Mouse (Mus musculus) CD4-positive, CD25-positive, alpha-beta regulatory T cell, adult 4 months (primary cell): ENCODE results near the gene Trio. TPM values are rescaled to one million over a fixed set of nuclear protein-coding genes. Genes with fewer than 3 reads are reported as not detected.

Experiments
- ATAC-seq: one replicate; pipeline ENCODE4 v1.8.0; 2017
- polyA plus RNA-seq, 2 experiments: library from polyadenylated mRNA; unstranded; fragments of 100-300 nt; shearing (Covaris generic); gene quantifications; one replicate each; pipeline ENCODE4 v1.2.1; 2017

Trio gene
- polyA plus RNA-seq, 2 experiments from 2014 or later, result 9.1 to 11.7 TPM

DNA sequence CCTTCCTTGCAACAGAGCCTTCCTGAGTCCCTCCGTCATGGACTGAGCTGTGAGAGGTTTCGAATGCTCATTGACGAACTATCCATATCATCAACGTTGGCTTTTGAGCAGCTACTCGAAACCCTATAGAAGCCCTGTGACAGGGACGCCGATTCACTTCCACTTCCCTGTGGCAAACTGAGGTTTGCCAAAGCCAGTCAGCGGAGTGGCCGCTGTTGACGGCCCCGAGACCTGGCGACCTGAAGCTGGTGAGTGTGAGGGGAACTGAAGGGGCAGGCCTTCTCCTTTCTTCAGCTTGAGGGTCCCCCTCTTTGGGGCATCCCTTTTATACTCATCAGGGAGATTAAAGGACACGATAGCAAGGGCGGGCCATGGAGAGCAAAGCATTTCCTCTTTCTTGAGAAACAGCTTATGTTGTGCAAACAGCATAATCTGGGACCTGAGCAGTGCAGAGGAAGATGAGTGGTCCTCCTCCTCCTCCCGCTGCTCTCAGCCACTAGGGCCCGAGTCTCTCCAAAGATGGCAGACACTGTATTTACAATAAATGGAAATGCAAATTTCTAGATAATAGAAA is 151.8 kb downstream of the Trio start:
- no peak for ATAC-seq

DNA sequence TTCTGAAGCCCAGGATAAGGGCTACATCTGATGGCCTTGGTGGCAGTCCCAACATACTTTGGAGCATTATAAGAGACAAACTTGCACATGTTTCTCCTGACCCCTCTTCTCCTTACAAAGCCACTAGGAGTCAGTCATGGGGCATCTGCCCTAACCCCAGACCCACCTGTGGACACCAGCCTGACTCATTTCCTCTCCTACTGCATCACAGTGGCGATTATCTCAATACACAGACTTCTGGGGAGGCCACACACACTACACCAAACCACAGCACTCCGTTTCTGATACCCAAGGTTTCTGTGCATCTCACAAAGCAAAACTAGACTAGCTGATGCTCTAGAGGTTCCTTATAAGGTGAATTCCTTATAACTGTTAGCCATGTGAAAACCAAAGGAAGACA is 153.4 kb downstream of the Trio start:
- no peak for ATAC-seq

DNA sequence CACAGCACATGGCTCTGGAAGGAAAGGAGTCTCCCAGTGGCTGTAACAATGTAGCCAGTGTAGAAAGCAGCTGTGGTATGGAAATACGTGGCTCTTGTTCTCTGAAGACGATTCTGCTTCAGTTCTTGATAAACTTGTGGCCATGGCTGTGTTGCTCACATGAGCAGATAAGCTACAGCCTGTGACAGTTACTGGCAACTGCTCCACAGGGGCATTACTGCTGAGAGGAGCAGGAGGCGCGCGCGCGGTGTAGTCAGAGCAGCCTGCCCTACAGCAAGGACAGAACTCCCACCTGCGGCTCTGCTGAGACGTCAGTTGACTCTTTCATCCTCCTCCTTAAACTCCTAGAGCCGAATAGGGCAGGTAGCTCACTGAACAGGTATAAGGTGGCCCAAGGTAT is 153.9 kb downstream of the Trio start:
- no peak for ATAC-seq

DNA sequence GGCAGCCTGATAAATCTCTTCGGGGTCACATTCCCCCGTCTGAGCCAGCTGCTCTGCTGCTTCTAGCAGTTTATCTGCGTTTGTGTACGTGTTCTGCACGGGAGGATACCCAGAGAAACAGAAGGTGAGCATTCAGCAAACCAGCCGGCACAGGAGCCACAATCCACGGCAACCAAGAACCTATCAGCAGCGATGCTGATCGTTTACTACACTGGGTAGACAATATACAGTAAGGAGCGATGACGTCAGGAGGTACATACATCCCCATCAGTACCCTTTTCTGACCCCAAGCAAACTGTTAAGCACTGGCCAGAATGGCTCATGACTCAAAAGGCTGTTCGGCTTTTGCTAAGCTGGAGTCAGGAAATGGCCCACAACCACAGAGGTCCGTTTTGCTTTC is 154.4 kb downstream of the Trio start:
- no peak for ATAC-seq

DNA sequence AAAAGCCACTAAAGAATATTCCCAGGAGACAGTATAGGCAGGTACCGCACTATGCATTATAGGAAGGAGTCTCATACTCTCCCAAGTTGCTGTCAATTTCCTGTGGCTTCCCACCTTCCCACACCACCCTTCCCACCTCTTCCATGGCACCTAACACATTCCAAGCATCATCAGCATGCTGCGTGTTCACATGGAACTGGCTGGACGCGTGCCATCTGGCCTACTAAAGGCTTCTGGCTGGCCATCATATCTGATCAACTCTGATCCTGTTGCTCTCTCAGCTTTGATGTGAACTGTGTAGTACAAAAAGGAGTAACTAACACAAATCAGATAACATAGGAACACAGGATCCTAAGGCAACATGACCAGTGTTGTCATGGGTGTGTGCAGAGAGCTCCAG is 156.6 kb downstream of the Trio start:
- no peak for ATAC-seq

DNA sequence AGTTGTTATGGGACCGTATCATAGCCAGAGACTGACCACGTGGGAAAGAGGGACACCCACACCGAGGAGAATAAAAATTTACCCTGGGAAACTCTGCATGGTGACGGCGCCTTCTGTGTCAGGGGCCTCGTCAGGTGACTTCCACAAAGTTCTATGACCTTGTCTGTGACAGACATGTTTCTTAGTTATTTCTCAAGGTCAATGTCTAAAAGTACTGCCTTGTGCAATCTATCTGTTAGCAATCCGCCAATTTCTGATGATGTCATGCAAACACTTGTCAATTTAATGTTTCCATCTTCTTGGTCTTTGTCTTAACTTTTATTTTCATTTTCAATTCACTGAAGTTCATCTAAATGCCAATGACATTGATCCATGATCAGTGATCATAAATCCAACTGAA is 157.8 kb downstream of the Trio start:
- ATAC-seq, result no peak

DNA sequence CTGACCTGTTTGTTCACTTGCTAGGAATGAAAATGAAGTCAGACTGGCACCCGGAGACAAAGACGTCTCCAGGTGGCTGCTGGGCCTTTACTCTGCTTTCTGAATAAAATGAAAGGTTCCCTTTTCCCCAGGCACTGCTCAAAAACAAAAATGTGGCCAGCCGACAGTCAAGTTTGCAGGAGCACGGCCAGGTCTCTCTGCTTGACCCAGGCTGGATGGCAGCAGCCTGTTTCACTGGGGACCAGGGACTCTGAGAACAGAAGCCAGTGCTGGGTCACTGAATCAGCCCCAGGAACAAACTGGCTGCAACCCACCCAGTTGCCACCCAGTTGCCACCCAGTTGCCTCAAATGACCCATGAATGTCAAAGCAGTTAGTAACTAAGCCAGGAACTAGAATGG is 159.2 kb downstream of the Trio start:
- ATAC-seq, result no peak

DNA sequence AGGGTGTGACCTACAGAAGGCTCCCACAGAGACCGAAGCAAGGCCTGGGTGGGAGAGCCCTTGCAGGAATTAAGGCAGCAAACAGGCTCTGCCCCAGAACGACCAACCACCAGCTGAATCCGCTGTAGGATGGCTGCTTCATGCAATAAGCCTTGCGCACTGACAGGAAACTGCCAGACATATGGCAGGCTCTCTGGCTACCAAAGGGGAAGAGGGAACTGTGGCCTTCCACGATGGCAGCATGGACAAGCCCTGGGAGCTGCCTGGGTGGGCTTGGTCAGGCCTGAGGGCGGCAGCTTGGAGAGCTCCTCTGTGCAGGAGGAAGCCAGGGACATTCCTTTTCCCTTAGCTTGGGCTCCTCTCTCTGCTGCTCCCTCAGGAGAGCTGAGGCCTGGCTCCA is 159.6 kb downstream of the Trio start:
- ATAC-seq, result no peak

DNA sequence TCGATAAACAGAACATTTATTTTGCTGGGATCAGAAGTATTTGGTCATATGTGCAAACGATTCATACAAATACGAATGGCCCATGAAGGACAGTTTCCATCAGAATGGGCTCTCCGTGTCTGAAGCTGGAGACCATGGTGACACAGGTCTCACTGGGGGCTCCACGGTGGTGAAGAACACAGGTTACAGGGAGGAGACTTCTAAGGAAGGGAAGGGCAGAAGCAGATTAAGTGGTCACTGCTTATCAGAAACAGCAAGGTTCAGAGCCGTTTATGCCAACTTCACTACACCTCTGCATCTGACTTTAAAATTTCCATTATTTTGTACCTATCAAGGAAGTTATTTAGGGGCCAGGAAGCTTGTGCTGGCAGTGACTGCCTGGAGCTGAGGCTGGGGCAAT is 161.3 kb downstream of the Trio start:
- no peak for ATAC-seq

DNA sequence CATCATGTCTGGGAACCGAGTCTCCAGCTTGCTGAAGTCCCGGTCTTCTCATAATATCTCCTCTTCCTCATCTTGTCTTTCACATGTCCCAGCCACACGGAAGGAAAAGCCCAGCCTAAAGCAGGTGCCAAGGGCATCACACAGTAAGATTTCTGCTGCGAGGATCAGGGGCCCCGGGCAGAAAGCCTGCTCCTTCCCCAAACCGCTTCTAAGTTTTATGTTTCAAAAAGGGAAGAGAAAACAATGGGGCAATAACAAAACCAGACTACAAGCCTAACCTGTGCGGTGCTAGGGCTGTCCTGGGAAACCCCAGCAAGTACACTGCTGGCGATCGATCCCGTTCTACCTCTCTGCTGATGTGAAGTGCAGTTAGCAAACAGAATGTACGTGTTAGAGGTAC is 162.7 kb downstream of the Trio start:
- ATAC-seq, result no peak

DNA sequence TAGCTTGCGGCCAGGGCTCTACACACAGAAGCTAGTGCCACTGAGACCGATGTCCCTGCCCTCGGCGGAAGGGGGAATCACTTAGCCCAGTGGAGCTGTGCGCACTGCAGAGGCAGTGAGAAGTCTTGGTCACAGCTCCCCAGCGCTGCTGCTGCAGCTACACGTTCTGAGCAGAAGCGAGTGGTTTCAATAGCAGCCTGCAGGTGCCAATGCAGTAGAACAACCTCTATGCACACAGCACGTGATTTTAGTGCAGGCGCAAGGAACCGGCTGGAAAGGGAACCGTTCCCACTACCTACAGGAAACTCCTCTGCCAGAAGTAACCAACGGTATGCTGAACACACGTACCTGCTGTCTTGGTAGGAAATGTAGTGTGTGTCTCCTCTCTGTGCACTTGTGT is 165.2 kb downstream of the Trio start:
- no peak for ATAC-seq

DNA sequence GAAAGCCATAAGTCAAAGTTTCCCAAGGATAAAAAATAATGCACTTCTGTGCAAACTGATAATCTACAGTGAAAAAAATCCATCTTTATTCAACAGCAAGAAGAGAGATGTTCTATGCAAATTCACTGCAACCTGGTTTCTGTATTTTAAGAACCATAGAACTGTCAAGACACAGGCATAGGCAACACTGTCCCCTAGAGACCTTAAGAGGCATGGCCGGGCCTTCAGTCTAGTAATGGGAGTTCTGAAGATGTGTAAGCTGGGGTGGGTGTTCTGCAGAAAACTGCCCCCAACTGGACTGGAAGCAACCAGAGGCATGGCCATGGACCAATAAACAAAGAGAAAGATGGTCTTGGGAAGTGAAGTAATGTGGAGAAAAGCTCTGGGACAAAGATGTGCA is 166.1 kb downstream of the Trio start:
- ATAC-seq, result no peak

DNA sequence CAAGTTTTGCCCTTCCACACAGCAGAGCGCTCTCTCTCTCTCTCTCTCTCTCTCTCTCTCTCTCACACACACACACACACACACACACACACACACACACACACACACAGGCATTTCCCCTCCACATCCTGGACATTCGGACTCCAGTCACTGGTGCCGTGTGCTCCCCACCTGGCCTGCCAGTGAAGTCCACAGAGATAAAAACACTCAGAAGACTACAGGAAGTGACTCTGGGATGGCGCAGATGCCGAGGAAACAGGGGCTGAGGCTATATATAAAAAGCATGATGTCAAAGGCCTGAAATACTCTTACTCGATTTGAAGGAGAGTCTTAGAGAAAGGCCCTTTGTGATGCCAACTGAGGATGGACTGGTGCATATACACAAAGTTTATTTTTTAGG is 166.5 kb downstream of the Trio start:
- ATAC-seq, result no peak

DNA sequence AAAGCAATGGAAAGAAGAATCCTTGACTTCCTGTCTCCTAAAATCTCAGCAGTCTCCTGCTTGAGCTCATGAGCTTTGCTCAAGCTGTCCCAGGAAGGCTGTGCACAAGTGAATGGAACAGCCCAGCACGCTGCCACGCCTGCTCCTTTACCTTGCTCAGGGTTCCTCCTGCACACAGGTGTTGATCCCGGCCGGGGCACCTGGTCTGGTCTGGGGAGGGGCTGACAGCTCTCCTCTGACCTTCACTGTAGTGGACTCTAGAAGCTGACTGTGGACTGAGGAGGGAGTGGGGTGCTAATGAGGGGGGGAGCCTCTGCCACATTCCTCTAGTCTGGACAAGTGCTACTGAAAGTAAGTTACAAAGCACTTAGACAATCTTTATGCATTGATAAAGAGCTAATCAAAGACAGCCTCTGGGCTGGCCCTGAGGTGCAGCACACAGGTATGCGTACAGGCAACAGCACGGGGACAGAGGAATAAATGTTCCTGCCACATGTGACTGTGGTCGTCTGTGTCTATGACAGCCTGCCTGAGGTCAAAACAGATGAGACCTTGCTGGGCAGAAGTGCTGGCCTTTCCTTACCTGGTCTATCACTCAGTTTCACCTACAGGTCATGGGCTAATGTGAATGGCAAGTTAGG is 167.3 kb downstream of the Trio start:
- ATAC-seq, result no peak

DNA sequence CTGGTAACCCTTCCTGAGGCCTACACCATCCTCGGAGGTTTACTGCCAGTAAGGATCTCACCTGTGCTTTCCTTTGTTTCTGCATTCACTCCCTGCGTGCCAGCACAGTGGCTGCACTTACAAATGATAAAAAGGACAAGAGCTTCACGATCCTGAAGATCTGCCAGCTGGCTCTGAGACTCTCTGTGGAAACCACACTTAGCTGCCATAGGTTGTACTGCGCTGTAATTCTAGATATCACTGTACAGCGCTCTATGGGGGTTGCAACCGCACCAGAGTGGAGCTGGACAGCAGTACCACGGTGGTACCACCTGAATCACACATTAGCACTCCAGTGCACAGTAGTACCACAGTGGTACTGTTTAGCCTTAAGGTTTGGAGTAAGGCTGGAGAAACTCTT is 168.4 kb downstream of the Trio start:
- ATAC-seq, result no peak

DNA sequence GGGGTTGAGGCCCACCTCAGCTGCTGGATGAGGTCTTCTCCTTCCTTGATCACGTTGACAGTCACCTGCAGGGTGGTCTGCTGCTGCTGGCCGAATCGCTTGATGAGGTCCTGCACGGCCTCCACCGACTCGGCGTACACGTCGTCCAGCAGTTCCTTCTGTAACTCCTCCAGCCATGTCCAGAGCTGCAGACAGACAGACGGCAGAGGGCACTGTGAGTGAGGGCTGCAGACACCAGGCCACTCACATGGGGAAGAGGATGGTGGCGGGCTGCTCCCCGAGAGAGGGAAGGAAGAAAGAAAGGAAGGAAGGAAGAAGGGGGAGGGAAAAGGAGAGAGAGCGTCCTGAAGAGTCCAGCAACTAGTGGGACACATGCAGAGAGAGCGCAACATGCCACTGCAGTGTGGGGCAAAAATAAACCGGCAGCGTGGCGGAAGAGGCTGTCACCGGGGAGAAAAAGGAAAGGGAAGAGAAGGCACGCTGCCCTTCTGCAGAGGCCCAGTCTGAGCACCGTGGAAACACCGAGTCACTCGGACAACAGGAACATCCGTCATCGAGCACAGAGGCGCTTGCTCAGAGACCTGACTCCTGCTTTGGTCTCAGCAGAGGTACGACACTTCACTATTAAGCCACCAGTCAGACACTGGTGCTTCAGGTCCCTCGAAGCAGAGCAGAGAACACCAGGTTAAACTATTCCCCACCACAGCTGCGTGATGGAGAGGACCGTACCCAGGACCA is 169.4 kb downstream of the Trio start:
- peak; percentile 72 for ATAC-seq

DNA sequence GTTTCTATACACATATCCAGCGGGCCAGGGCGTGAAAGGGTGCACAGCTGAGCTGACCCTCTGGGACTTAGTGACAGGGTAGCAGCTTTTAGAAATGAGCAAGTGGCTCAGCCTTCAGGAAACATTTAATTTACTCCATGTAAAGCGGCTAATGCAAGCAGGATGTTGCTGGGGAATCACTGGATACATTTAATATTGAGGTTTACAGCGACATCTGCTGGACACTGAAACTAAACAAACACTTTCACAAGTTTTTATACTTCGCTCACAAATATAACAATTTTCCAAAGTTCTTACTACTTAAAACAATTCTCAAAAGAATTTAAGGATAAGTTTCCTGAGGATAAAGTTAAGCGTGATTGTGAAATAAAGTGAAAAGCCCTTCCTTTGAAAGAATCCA is 174.3 kb downstream of the Trio start:
- ATAC-seq, result peak; percentile 54

DNA sequence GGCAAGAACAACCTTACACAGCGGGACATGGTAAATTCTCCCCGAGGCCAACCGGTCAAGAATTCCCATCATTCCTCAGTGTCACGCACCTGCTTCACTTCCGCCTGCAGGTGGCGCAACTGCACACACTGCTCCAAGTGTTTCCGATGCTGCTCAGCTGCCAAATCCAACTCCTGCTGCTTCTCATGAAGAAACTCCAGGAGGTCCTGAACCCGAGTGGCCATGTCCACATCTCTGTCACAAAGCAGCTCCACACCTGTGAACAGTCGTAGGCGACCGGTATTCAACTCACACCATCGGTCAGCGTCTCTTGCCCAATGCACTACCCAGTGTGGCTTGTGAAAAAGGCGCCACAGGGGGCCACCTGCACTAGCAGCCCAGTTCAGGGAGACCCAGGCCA is 174.7 kb downstream of the Trio start:
- no peak for ATAC-seq

DNA sequence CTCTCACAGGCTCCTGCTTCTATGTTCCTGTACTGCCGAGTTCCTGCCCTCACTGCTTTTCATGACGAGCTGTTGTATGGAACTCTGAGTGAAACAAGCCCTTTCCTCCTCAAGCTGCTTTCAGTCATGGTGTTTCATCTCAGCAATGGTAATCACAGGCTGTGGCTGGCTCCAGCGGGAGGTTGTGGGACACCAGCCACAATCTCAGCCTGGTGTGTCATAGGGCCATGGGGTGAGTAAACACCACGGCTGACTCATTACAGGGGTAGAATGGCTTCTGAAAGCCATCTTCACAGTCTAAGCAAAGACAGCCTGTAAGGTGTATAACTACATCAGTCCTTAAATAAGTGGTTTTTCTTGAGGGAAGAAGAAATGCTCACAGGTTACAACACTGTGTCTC is 175.7 kb downstream of the Trio start:
- ATAC-seq, result no peak

DNA sequence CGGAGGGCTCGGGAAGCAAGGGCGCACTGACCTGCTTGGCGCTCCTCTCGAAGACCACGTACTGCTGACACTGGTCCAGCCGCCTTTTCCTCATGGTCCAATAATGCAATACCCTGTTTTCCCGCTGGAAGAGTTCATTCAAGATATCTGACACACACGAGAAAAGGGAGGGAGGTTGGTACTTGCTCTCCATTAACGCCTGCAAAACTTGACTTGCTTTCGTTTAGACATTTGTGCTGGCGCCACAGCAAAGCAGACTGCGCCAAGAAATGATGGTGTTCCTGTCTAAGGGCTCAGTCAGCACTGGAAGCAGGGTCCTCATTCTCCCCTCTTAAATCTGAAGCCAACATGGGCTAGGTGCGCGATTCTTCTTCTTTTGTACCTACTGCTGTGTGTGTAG is 184.0 kb downstream of the Trio start:
- ATAC-seq, result no peak

DNA sequence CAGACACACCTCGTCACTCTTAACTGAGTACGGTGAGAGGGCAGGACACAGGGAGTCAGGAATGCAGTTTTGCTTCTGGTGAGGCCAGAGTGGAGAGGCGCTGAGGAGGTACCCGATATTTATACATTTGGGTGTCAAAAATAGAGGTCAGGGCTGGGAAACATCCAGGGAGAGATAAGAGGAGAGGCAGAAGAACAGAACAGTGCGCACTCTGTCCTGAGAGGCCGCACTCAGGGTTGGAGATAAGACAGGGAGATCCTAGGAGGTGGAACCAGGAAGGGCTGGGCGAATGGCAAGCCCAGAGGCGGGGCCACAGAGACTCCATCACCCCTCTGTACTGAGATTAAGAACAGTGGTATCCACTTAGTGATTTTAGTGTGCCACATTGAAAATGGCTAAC is 185.1 kb downstream of the Trio start:
- no peak for ATAC-seq

DNA sequence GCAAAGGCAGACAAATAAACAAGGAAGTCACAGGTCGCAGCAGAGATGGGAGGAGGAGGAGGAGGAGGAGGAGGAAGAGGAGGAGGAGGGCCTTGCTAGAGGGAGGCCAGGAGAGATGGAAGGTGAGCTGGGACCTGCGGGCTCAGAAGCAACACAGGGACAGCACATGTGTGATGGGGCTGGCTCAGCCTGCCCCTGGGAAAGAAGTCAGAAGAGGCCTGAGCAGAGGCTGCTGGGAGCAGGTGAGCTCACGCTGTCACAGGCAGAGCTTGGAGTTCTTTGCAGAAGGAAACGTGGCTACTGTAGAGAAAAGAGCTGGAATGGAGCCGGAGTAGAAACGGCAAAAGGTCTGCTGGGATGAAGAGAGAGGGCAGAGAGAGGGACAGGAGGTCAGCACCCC is 185.5 kb downstream of the Trio start:
- no peak for ATAC-seq

DNA sequence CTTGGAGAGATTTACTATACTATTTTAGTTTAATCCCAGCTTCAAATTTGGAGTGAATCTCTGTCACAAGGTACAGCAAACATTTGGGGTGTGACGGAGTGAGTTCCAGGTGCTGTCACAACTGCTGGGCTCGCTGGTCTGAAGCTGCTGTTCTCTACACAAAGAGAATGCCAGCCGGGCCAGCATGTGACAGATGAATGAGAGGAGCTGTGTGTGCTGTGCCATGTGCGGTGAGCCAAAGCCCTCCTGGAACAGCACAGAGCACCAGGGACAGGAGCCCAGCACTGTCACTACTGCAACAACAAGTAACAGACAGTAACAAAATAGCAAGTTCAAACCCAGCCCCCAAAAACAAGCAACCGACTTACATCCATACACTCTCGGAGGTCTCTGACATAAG is 194.0 kb downstream of the Trio start:
- no peak for ATAC-seq

DNA sequence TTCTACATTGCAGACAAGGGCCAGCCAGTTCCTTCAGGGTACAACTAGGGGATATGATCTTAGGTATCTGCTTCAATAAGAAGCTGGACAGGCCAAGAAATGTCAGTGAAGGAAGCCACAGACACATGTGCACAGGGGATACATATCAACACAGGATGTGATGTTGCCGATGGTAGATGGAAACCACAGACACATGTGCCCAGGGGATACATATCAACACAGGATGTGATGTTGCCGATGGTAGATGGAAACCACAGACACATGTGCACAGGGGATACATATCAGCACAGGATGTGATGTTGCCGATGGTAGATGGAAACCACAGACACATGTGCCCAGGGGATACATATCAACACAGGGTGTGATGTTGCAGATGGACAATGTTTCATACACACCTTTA is 197.8 kb downstream of the Trio start:
- ATAC-seq, result peak; percentile 77

DNA sequence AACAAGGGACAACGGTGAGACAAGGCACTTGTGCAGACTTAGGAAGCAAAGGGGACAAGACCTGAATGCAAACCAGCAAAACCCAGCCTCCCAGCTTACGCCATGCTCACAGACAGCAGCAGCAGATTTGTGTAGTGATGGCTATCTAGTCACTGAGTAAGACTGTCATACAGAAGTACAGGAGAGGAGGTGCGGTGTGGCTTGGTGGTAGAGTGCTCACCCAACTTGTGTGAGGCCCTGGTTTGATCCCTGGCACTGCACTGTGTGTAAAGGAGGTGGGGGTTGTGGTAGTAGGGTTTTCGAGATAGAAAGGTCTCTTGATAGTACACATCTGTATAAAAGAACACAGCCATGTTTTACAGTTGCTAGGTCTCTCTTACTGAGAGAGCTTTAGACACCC is 198.8 kb downstream of the Trio start:
- peak; percentile 11 for ATAC-seq
